Mouse (Mus musculus) left cerebral cortex, postnatal 14 days (tissue): ENCODE data around the gene Fyb2. TPM values are rescaled to one million over a fixed set of nuclear protein-coding genes. Genes with fewer than 3 reads are reported as not detected.

Experiments used
- DNase-seq, 2 experiments: peaks; one replicate each; pipeline ENCODE4 v3.0.0; 2021 to 2022; ENCODE audit warnings: low spot score in 2 of 2, mixed read lengths in 1 of 2
- intact Hi-C: fragments of 180-260 bp; cut with DNase I; formaldehyde crosslinking; loops from one replicate; pipeline ENCODE4 v1.15.1; 2025
- total RNA-seq, 2 experiments: library from RNA; stranded (reverse); gene quantifications; 2 replicates each; pipeline ENCODE4 v1.2.3; 2021

The Fyb2 gene
- total RNA-seq, 2 experiments from 2014 or later, result 1.3 to 1.5 TPM

- no peak for DNase-seq
- intact Hi-C loops, result no loop called here
Observed at GRCm38 (mm10) chr4:104934997-104935396, 21.7 kb downstream of the Fyb2 start.

DNA sequence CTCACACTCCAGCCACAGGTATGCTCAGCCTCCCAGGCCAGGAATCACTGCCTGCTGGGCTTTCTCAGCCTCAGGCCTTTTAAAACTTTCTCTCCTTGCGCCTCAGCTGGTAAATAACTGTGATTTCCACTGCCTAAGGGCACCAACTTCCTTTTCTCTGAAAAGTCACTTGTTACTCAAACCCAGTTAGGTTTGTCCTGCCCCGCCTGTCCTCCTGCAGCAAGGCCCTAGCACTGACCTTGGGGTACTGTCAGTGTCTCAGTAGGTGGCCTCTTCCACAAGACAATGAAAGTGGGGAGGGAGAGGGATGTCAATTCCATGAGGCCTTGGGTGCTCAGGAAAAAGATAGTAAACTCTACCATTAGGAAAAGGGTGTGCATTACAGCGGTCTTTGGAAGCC lies 22.2 kb downstream of the Fyb2 start:
- intact Hi-C loops, result no loop called here
- no peak for DNase-seq

DNA sequence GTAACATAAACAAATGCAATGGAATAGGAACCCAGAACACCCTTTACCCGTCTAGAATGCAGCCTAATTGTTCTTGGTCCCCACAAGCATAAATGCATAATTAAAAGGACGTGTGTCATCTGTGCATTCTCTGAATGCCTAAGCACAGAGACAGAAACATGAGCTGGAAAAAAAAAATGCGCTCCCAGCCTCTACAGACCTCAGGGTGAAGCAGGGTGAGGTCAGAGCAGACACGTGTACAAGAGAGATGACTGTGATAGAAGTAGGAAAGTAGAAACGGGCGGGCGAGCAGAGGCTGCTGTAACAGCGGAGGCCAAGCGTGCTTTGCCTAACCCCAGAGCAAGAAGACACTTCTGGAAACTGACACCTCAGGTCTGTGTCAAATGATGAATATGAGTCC lies 22.8 kb downstream of the Fyb2 start:
- DNase-seq, result no peak
- intact Hi-C loops, result no loop called here

GRCm38 (mm10) chr4:104939535-104939934 lies 26.3 kb downstream of the Fyb2 start:
- intact Hi-C loops, result no loop called here
- DNase-seq, result no peak

- no peak for DNase-seq
- intact Hi-C loops, result no loop called here
Observed at GRCm38 (mm10) chr4:104941895-104942294, 28.6 kb downstream of the Fyb2 start.

- DNase-seq, result no peak
- intact Hi-C loops, result no loop called here
Observed at GRCm38 (mm10) chr4:104944482-104944881, 31.2 kb downstream of the Fyb2 start.

DNA sequence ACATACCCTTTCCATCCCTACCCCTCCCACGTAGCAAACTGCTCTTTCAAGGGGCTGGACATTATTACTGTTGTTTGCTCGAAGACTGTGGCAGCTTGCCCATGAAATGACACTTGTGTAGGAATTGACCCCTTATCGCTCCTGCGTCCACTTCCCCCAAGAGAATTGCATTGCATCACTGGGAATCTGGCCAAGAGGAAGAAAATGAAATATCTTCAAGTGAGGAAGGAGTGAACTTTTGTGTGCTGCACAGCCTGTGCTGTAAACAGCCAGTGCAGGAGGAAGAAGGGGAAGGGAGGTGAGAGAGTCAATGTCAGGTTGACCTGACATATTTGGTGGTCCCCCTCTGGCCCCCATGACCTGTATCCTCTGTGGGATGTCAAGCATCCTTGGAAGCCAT lies 35.6 kb downstream of the Fyb2 start:
- DNase-seq, result no peak
- intact Hi-C loops, result no loop called here

DNA sequence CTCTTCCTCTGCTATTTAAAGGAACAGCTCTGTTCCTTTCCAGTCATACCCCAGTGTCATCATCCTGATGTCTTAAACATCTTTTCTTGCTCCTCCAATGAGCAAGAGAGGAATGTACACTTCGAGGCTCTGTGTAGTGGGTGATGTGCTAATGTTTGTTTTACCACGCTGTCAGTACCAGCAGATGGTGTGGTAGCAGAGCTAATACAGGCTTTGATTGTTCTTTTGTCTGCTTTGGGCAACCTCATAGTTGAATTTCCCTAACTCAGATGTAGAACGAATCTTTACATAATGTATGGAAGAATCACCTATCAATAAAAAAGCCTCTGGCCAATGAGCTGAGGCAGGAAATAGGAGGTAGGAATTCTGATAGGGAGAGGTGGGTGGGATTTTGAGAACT lies 36.0 kb downstream of the Fyb2 start:
- peak in 1 of 2 experiments; percentile 23 for DNase-seq

GRCm38 (mm10) chr4:104951280-104951878 lies 38.1 kb downstream of the Fyb2 start:
- DNase-seq, result no peak
- intact Hi-C loops, result no loop called here

More for the DNA sequence above, 36.0 kb downstream of the Fyb2 start:
- intact Hi-C loops, result no loop called here

DNA sequence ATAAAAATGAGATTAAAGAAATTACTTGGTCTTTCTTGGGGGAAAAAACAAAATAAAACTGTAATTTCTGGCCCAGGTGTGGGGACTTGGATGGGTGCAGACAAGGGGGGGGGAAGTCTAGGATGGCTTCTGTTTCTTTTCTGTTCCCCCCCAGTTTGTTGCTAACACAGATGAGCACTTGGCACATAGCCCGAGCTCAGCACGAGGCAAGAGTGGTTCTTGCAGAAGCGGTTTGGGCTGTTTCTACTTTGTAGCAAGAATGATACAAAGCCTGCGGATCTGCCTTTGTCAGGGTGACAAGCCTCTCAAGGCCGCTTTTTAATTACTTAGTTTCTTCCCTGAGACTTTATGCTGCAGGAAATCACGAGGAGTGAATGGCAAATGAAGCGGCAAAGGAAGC lies 43.4 kb downstream of the Fyb2 start:
- no peak for DNase-seq
- intact Hi-C loops, result no loop called here

- DNase-seq, result no peak
- intact Hi-C loops, result no loop called here
Observed at GRCm38 (mm10) chr4:104961431-104961830, 48.2 kb downstream of the Fyb2 start.

GRCm38 (mm10) chr4:104972606-104973005 lies 59.4 kb downstream of the Fyb2 start:
- intact Hi-C loops, result no loop called here
- DNase-seq, result no peak

- no peak for DNase-seq
- intact Hi-C loops, result no loop called here
Observed at GRCm38 (mm10) chr4:104975162-104975830, 62.0 kb downstream of the Fyb2 start.

- DNase-seq, result no peak
- intact Hi-C loops, result no loop called here
Observed at GRCm38 (mm10) chr4:104985960-104986632, 72.8 kb downstream of the Fyb2 start.

DNA sequence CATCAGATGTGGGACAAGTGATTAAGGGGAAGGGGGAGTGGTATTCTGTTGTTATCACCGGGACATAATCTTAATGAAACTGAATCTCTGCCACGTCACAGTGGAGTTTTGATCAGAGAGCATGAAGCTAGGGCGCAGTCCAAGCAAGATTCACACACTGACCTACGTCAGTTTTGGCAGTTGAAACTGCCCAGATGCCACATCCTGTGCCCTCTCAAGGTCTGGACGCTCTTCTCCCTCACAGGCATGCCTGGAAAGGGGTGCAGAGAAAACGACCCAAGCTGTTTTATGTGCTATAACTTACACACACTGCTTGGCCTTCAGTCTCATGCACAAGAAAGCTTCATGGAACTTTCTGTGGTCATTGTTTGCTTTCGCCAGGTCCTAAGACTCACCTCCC lies 74.4 kb downstream of the Fyb2 start:
- intact Hi-C loops, result no loop called here

DNA sequence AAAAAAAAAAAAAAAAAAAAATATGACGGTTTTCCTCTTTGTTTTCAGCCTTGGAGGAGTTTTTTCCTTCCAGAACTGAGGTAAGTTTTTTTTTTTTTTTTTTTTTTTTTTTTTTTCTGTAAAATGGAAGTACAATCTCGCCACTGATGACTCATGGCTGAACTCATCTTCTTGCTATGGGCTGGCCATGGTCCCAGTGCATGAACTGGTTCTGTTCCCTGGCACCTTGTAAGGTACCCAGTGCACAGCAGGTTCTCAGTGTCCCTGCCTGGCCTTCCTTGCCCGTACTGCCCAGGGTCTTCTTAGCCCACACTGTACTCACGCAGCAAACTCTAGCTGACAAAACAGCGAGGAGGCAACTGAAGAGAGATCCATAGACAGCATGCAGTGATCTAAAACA lies 74.8 kb downstream of the Fyb2 start:
- DNase-seq, result no peak
- intact Hi-C loops, result no loop called here

More for the DNA sequence above, 74.4 kb downstream of the Fyb2 start:
- DNase-seq, result no peak

GRCm38 (mm10) chr4:104988709-104989108 lies 75.5 kb downstream of the Fyb2 start:
- intact Hi-C loops, result no loop called here
- DNase-seq, result no peak

GRCm38 (mm10) chr4:104990016-104990415 lies 76.8 kb downstream of the Fyb2 start:
- DNase-seq, result peak; percentile 32 to 47
- intact Hi-C loops, result no loop called here

DNA sequence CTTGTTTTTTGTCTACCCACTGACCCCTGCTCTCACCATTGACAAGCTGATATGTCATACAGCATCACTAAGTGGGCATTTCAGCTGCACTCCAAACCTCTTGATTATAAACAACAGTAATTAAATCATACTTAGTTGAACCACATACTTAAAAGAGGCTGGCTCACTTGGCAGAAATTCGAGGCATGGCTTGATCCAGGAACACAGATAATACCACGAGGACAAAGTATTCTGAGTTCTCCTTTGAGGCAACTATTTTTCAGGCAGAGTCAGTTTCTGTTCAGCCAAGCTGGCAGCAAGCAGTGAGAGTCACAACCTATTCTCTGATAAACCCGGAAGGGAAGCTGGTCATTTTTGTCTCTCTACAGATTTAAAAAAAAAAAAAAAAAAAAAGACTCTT lies 77.4 kb downstream of the Fyb2 start:
- intact Hi-C loops, result no loop called here
- DNase-seq, result no peak

GRCm38 (mm10) chr4:104992271-104992670 lies 79.0 kb downstream of the Fyb2 start:
- intact Hi-C loops, result no loop called here
- DNase-seq, result no peak
